Comparison of ENCODE assay signal across 16 mouse cellular contexts in genomic region chr3:101031456-101032142, GRCm38 (mm10). TPM values are rescaled to one million over a fixed set of nuclear protein-coding genes. Genes with fewer than 3 reads are reported as not detected.
DNase-seq lines count a peak whose midpoint lies in the region; ATAC-seq and TF ChIP-seq lines count a peak whose summit lies in the region.
"Had no signal": no experiment of that assay in that cellular context is flagged by ENCODE, and none has a peak within 500 bp of the region (broad histone marks: within the 10 kb centered on the region; RNA-seq: fewer than 3 reads in every experiment).

No protein-coding gene starts in this region.

- WGBS in heart, postnatal 0 days = 56% methylated on average over 7 of the region's 7 CpGs
- WGBS in embryonic facial prominence, embryonic 14.5 days = 45% methylated on average over 7 of the region's 7 CpGs
- WGBS in hindbrain, embryonic 16.5 days = 72% methylated on average over 7 of the region's 7 CpGs

- H3K9me3 ChIP-seq in heart, postnatal 0 days (replicated peaks; ENCODE audit: control insufficient read depth, low read length) = no peaks in the 10 kb centered on the region
- no peaks in the 10 kb centered on the region for H3K9me3 ChIP-seq in embryonic facial prominence, embryonic 14.5 days (ENCODE audit: control insufficient read depth, low read length)
- H3K9me3 ChIP-seq in hindbrain, embryonic 16.5 days (ENCODE audit: control insufficient read depth, low read length) = no peaks in the 10 kb centered on the region
- H3K9me3 ChIP-seq: embryonic facial prominence, embryonic 12.5 days had no signal

- H3K4me2 ChIP-seq in heart, postnatal 0 days (ENCODE audit: low read depth, low read length) = no peak overlapping the region
- no peak overlapping the region; the same call in 1 of the 2 replicates for H3K4me2 ChIP-seq in embryonic facial prominence, embryonic 14.5 days (ENCODE audit: low read depth, low read length)
- H3K4me2 ChIP-seq in hindbrain, embryonic 16.5 days (ENCODE audit: low read length) = no peak overlapping the region
- H3K4me2 ChIP-seq: embryonic facial prominence, embryonic 12.5 days had no signal

- no peaks in the 10 kb centered on the region for H3K27me3 ChIP-seq in heart, postnatal 0 days (ENCODE audit: control insufficient read depth, insufficient read depth, low read length)
- H3K27me3 ChIP-seq in embryonic facial prominence, embryonic 14.5 days (replicated peaks; ENCODE audit: control insufficient read depth, insufficient read depth, low read length) = no peaks in the 10 kb centered on the region
- no peaks in the 10 kb centered on the region for H3K27me3 ChIP-seq in hindbrain, embryonic 16.5 days (replicated peaks; ENCODE audit: control insufficient read depth, insufficient read depth, low read length)
- H3K27me3 ChIP-seq: embryonic facial prominence, embryonic 12.5 days; Patski had no signal

- no peak for ATAC-seq in heart, postnatal 0 days (ENCODE audit: insufficient read depth, low read depth)
- peak; percentile 60; the same call in 1 of the 2 replicates for ATAC-seq in embryonic facial prominence, embryonic 14.5 days (ENCODE audit: low read depth)
- ATAC-seq in megakaryocyte, adult 5-6 weeks (ENCODE audit: poor library complexity, severe bottlenecking) = peak; percentile 61
- ATAC-seq in hindbrain, embryonic 16.5 days = no peak
- ATAC-seq: forebrain, embryonic 14.5 days; intestine, embryonic 16.5 days; Patski had no signal

- intact Hi-C loops in heart, postnatal 14 days (cut with DNase I) = no loop called here

- H3K36me3 ChIP-seq in heart, postnatal 0 days (replicated peaks; ENCODE audit: control insufficient read depth, insufficient read depth, low read length) = no peaks in the 10 kb centered on the region
- H3K36me3 ChIP-seq in embryonic facial prominence, embryonic 14.5 days (ENCODE audit: control insufficient read depth, insufficient read depth, low read length) = no peaks in the 10 kb centered on the region
- no peaks in the 10 kb centered on the region for H3K36me3 ChIP-seq in hindbrain, embryonic 16.5 days (ENCODE audit: control insufficient read depth, insufficient read depth, low read length)
- H3K36me3 ChIP-seq: embryonic facial prominence, embryonic 12.5 days had no signal

- H3K4me3 ChIP-seq in heart, postnatal 0 days (ENCODE audit: low read depth, low read length) = no peak overlapping the region
- no peak overlapping the region for H3K4me3 ChIP-seq in embryonic facial prominence, embryonic 14.5 days (ENCODE audit: low read depth, low read length)
- no peak overlapping the region for H3K4me3 ChIP-seq in hindbrain, embryonic 16.5 days (ENCODE audit: low read length)
- H3K4me3 ChIP-seq: embryonic facial prominence, embryonic 12.5 days had no signal

- peaks cover 27% of the 10 kb centered on the region for H3K4me1 ChIP-seq in heart, postnatal 0 days (ENCODE audit: control insufficient read depth, insufficient read depth)
- H3K4me1 ChIP-seq in embryonic facial prominence, embryonic 14.5 days (ENCODE audit: control insufficient read depth, insufficient read depth, low read length) = peaks cover 15% of the 10 kb centered on the region; the same call in 1 of the 2 replicates
- H3K4me1 ChIP-seq in hindbrain, embryonic 16.5 days (ENCODE audit: control insufficient read depth, insufficient read depth, low read depth, low read length) = no peaks in the 10 kb centered on the region

- H3K9ac ChIP-seq in heart, postnatal 0 days (replicated peaks; ENCODE audit: low read depth, low read length) = no peak overlapping the region
- no peak overlapping the region for H3K9ac ChIP-seq in embryonic facial prominence, embryonic 14.5 days (ENCODE audit: low read depth, low read length)
- H3K9ac ChIP-seq in hindbrain, embryonic 16.5 days (ENCODE audit: low read depth, low read length) = no peak overlapping the region
- H3K9ac ChIP-seq: embryonic facial prominence, embryonic 12.5 days had no signal

- no peak for DNase-seq in heart, postnatal 0 days (ENCODE audit: low spot score)
- DNase-seq in heart, postnatal 14 days = no peak
- peak; percentile 40 for DNase-seq in ZHBTc4 (ENCODE audit: low read depth, low spot score)
- peak; percentile 61 for DNase-seq in embryonic facial prominence, embryonic 14.5 days (ENCODE audit: low spot score)
- DNase-seq in right cerebral cortex, postnatal 25 days = no peak
- no peak for DNase-seq in thymus, postnatal 4 days
- DNase-seq: adrenal gland, adult 8-10 months; kidney, postnatal 4 days had no signal

- TF ChIP-seq EP300 in heart, postnatal 0 days (IDR thresholded peaks at IDR 0.05; ENCODE audit: low read depth) = no peak

- TF ChIP-seq CTCF in heart, postnatal 0 days (IDR thresholded peaks at IDR 0.05; ENCODE audit: low read depth) = no peak

- 0 out of 2 replicates have a peak overlapping the region, but pooled peaks have one; percentile 11 for H3K27ac ChIP-seq in heart, postnatal 0 days (ENCODE audit: low read depth)
- no peak overlapping the region; the same call in 1 of the 2 replicates for H3K27ac ChIP-seq in embryonic facial prominence, embryonic 14.5 days (replicated peaks; ENCODE audit: low read depth, low read length)
- no peak overlapping the region for H3K27ac ChIP-seq in hindbrain, embryonic 16.5 days (ENCODE audit: low read depth, low read length)
- H3K27ac ChIP-seq: embryonic facial prominence, embryonic 12.5 days had no signal

RNA-seq across cellular contexts. Expression of gene Cd101, which starts 2.2 kb away (rescaled TPM):
- total RNA-seq in heart, postnatal 0 days (2014; rRNA removed; ENCODE audit: low replicate concordance) = 1.8 TPM in 1 of 2 replicates, not detected in the other
- polyA plus RNA-seq in heart, postnatal 0 days (2015; fragmentation: Nextera tagmentation; extraction: Ambion mirVana) = 0.26 and 0.27 TPM in 2 replicates
- total RNA-seq in heart, postnatal 14 days (2021) = under 1 TPM; 0.37 to 0.43 TPM
- polyA plus RNA-seq in embryonic facial prominence, embryonic 14.5 days (2014; fragmentation: Nextera tagmentation; extraction: Ambion mirVana) = 0.18 and 0.24 TPM in 2 replicates
- total RNA-seq in megakaryocyte, adult 5-6 weeks (2015) = 3.5 and 3.7 TPM in 2 replicates
- 9.7 and 12.6 TPM in 2 replicates for total RNA-seq in megakaryocyte, adult 5-6 weeks (2017)
- 0.06 and 0.08 TPM in 2 replicates for polyA plus RNA-seq in hindbrain, embryonic 16.5 days (2015; fragmentation: Nextera tagmentation; extraction: Ambion mirVana)
- total RNA-seq: liver, adult 2 months had no signal
- polyA plus RNA-seq: forebrain, embryonic 14.5 days; Patski; testis, adult 2 months had no signal

Comparison
In these comparisons a context has a peak if more than half of its experiments do, and no peak if none do; other contexts are left out.
1. ATAC-seq: peak in embryonic facial prominence, embryonic 14.5 days (single experiment) and megakaryocyte, adult 5-6 weeks (single experiment); none in heart, postnatal 0 days (single experiment) and hindbrain, embryonic 16.5 days (single experiment).
2. DNase-seq: peak in ZHBTc4 (single experiment) and embryonic facial prominence, embryonic 14.5 days (single experiment); none in heart, postnatal 0 days (single experiment), heart, postnatal 14 days (0 of 2), right cerebral cortex, postnatal 25 days (single experiment) and thymus, postnatal 4 days (single experiment).